Mouse (Mus musculus) cerebellum, postnatal 36 days (tissue): ENCODE measurements around the gene Dcaf11.

Experiments used
- DNase-seq, 2 experiments: peaks; one replicate each; pipeline ENCODE4 v3.0.0; 2021 to 2022; ENCODE audit warnings: mixed read lengths in 2 of 2

Gene Dcaf11

DNA sequence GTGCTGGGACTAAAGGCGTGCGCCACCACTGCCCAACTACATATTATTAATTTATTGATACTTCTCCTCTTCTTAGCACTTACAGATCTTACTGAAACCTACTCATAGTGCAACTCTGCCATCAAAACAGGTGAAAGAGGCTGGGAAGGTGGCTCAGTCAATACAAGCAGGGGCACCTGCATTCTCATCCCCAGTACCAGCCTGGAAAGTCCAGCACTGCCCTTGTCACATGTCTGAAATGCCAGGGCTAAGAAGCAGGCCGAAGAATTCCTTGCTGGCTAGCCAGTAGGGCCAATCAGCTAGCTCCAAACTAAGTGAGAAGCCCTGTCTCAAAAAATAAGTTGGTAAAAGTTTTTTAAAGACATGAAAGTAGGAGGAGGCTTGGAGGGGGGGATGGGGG lies 2.2 kb upstream of the Dcaf11 start:
- DNase-seq = no peak

DNA sequence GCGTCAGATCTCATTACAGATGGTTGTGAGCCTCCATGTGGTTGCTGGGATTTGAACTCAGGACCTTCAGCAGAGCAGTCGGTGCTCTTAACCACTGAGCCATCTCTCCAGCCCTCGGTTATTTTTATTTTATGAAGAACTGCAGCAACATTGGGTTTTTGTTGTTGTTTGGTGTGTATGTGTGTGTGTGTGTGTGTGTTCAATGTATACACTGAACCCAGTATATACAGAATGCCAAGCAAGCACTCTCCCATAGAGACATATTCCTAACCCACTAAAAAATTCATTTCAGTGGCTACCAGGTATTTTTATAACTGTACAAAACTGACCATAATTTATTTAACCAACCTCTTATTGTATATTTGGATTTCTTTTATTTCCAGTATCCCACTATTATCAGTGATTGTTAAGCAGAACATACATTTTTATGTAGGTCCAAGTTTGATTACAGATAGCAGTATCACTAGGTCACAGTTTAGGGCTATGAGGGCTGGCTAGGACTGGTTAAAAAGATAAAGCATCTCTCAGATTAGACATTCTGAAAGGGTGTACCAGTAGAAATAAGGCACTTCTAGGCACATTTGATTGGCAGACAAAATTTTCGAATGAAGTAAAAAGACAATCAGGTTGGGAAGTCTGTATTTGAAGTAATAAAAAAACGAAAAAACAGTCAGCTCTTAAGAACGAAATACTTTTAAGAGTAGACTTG lies 912 bp upstream of the Dcaf11 start:
- no peak for DNase-seq

DNA sequence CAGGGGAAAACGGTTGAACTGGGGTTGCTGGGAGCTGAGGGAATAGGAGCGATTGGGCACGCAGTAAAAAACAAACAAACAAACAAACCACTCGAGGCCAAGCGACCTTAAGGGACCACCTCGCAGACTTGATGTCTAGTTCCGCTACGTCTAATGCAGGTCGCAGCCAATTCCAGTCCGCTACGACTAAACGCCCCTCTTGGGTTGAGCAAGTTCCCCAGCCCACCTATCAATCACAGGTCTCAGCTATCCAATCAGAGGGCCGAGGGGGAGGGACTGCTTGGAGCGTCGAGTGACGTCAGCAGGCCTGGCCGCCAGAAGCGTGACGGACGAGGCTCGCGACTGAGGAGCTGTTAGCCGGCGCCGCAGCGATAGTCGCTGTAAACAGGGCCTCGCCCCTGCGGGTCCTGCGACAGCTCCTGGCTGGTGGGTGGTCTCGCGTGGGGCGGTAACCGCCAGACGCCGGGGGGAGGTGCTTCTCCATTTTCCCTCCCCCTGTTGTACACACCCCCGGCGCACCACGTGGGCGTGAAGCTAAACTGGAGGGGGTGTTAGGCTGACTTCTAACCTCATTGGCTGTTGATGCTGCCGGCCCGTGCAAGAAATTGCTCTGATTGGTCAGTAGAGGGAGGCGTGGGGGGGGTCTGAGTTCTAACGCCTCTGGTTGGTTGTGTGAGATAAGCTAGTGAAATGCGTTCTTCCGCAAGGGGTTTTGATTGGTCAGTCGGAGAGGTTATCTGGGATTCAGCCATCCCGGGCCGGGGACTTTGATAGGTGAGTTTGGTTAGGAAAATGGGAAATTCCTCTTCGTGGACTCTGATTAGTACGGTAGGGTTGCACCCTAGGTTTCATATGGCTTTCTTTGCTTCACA lies 632 bp downstream of the Dcaf11 start, which contains the start of gene A730061H03Rik:
Gene A730061H03Rik, minus strand, starts transcription at position 205 of the 872 bp plus-strand sequence.
- DNase-seq = peak; percentile 98

DNA sequence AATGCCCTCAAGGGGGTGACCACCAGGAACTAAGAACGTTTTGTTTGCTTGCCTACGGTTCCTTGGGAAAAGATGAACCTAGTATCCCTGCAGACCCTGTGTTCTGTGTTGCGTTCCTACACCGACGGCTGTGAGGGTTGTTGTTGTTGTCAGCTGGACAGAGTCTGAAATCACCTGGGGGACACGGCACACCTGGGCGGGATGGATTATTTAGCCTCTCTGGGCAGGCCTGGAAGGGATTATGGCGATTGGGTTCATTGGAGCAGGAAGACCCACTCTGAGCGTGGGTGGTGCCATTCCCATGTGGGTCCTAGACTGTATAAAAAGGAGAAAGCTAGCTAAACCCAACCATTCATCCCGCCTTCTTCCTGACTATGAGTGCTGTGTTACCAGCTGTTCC lies 2.1 kb downstream of the Dcaf11 start:
- DNase-seq = no peak

DNA sequence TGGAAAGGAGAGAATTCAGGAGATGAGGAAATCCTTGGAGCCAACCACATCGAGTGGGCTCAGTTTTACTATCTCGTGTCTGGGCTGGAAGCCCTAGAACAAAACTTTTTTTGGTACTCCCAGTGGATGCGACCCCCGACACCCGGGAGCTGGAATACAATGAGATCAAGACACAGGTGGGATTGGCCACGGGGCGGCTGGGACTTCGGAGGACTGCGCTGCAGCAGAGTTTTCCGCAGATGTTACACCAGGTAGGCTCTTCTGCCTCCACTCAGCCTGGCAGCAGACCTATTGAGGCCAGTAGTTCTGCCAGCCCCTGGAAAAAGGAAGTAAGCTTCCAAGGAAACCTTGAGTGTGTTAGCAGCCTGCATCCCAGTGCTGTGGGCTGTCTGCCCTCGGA lies 3.4 kb downstream of the Dcaf11 start:
- no peak for DNase-seq

DNA sequence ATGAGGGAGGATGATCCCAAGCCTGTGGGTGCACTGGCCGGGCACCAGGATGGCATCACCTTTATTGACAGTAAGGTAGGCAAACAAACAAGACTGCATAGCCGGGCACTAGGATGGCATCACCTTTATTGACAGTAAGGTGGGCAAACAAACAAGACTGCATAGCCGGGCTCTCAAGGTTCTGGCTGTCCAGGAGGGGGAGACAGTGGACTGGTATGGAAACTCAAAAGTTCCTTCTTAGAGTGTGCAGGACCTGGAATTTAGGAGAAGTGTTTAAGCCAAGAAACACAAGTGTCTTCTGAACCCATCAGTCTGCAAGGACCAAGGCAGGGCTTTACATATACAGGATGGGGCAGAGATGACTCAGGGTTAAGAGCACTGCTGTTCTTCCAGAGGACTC lies 5.9 kb downstream of the Dcaf11 start:
- no peak for DNase-seq

DNA sequence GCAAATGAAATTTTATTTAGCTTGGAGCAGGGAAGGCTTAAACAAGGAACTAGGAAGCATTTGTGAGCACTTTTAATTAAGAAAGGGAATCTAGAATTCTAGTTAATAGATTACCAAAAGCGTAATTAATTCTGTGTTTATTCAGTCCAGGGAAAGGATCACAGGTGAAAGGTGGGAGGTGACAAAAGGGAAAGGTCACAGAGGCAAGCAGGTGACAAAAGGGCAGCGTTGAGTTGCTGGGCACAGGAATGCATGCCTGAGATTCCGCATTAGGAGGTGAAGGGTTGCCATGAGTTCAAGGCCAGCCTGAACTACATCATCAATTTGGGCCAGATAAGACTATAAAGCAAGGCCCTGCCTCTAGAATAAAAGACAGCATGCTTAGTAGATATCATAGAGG lies 7.7 kb downstream of the Dcaf11 start:
- no peak for DNase-seq

DNA sequence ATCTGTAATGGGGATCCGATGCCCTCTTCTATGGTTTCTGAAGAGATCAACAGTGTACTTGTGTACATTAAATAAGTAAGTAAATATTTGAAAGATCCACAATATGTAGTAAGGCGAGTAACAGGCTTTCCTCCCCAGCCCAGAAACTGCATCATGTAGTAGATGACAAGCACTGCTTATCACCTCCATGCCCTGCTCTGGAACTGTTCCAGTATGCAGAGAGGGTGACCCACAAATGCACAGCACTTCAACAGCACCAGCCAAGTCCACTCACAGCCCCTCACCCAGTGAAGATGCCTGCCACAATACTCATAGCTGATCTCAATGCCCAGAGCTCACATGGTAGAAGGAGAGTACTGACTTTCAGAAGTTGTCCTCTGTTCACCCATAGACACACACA lies 10.8 kb downstream of the Dcaf11 start:
- no peak for DNase-seq

DNA sequence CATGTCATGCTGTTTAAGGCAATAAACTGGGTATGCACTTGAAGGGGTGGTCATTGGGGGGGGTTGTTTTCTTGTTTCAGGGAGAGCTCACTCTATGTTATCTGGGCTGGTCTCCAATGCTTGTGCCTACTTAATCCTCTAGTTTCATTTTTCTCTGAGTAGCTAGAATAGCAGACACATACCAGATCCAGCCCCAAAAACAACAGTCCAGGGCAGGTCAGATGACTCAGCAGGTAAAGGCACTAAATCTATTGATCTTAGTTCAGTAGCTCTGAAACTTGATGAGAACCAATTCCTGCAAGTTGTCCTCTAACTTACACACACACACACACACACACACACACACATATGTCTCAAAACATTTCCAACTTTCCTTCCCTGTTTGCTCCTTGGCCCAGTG lies 12.0 kb downstream of the Dcaf11 start:
- no peak for DNase-seq

DNA sequence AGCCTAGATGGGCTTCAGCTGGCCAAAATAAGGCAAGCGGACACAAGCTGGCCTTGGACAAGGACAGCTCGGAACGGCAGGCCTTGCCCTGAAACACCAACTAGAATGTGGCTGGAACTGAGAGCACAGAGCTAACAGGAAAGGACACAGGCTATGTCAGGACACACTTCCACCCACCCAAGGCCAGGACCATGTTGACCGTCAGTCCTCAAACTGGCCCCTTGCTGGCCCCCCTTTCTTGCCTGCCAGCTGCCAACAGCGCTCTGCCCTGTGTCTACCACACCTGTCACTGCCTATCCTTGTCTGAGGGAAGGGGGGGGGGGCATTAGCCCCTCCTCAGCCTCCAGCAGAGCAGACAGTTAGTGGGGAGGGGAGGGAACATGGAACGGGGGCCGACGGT lies 15.5 kb downstream of the Dcaf11 start, which contains the start of gene Fitm1:
Gene Fitm1, plus strand, starts transcription at position 316 of the 400 bp plus-strand sequence.
- no peak for DNase-seq

DNA sequence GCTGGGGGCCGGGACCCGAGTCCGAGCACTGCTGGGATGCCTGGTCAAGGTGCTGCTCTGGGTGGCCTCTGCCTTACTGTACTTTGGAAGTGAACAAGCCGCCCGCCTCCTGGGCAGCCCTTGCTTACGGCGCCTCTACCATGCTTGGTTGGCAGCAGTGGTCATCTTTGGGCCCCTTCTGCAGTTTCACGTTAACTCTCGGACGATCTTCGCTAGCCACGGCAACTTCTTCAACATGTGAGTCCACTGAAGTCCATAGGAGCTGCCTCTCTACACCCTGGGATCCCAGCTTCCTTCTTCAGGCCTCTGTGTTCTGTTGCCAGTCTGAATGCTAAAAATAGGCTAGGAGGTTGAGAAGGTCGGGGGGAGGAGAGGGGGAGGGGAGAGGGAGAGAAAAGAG lies 15.9 kb downstream of the Dcaf11 start:
- DNase-seq = no peak

DNA sequence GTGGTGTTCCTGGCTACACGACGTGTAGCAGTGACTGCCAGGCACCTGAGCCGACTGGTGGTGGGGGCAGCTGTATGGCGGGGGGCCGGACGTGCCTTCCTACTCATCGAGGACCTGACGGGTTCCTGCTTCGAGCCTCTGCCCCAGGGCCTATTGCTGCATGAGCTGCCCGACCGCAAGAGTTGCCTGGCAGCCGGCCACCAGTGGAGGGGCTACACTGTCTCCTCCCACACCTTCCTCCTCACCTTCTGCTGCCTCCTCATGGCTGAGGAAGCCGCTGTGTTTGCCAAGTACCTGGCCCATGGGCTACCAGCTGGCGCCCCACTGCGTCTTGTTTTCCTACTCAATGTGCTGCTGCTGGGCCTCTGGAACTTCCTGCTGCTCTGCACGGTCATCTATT lies 16.6 kb downstream of the Dcaf11 start:
- no peak for DNase-seq

DNA sequence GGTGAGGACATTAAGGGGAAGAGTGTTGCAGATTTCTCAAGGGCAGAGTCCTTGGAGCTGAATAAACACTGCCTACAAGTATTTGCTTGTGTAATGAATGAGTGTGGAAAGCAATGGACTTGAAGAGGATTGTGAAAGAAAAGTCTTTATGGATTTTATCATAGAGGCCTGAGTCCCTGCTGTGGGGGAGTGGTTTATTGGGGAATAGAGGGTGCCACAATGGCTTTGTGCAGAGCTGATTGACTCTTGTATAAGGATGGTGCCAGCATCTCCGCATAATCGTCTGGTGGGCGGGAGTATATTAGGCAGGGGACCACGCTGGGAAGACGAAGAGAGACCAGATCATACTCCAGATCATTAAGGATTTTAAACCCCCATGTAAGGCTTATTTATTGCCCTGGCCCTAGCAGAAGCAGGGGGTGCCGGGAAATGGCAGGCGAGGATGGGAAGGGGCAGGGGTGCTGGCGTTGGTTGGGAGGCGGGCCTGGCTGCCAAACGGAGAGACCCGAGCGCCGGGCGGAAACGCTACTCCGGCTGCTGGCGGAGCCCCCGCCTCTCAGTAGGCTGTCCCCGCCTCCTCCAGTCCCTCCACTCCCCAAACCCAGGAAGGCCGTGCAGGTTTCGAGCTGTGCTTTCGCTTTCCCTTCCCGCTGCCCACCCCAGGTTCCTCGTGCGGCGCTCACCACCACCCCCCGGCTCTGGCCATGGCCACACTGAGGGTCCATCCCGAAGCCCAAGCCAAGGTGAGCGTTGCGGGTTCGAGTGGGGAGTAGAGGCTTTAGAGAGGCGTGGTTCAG lies 18.3 kb downstream of the Dcaf11 start, which contains the start of gene Psme1:
Gene Psme1, plus strand, starts transcription at position 253 of the 797 bp plus-strand sequence.
- peak; percentile 49 to 62 for DNase-seq

DNA sequence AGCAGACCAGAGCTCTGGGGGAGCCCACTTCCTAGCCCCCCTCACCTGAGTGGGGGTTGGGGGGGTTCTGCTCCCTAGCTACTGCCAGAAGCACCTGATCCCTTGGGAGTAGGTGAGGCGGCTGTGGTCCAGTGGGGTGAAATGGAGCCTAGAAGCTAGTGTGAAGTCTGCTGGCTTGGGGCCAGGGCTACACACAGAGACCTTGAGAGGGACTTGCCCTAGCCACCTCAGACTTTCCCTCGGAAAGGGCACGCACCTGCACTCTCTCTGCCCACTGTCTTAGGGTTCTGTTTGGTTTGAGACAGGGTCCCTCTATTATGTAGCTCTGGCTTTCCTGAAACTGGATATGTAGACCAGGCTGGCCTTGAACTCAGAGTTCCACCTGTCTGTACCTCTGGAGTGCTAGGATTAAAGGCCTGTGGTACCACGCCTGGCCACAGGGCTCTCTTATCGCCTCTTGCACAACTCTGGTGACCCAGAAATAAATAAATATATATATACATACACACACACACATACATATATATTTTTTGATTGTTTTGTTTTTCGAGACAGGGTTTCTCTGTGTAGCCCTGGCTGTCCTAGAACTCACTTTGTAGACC lies 19.0 kb downstream of the Dcaf11 start:
- DNase-seq = peak in 1 of 2 experiments; percentile 52

DNA sequence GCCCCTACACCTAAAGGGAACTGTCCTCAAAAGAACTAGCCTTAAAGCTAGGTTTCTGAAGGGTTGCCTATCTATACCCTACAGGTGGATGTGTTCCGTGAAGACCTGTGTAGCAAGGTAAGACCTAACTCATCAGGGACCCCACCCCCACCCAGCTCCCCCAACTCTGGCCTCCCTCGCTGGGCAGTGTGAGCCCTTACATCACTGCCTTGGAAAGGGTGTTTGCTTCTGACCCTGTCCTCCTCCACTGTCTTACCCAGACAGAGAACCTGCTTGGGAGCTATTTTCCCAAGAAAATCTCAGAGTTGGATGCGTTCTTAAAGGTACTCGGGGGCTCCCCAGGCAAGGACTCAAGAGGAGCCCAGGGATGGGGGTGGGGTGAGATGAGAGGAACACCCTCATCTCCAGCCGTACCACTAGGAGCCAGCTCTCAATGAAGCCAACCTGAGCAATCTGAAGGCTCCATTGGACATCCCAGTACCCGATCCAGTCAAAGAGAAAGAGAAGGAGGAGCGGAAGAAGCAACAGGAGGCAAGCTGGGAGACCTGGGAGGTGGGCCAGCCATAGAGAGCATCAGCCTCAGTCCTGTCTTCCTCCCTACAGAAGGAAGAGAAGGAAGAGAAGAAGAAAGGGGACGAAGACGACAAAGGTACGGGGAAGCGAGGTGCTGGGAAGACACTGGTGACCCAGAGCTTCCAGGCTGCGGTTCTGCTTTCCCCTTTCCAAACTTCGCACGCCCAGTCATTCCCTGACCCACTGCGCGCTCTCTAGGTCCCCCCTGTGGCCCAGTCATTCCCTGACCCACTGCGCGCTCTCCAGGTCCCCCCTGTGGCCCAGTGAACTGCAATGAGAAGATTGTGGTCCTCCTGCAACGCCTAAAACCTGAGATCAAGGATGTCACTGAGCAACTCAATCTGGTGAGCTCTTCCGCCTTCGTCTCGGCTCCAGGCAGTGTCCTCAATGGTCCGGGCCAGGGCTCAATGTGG lies 20.0 kb downstream of the Dcaf11 start:
- no peak for DNase-seq

DNA sequence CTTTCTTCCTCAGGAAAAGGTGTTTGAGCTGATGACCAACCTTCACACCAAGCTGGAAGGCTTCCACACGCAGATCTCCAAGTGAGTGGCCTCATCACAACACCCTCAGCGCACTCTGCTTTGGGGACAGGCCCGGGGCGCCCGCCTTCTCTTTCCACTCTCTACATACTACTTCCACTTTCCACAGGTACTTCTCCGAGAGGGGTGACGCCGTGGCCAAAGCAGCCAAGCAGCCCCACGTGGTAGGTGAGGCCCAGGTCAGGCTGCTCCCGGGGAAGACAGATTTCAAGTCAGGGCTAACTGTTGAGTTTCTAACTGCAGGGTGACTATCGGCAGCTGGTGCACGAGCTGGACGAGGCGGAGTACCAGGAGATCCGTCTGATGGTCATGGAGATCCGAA lies 20.9 kb downstream of the Dcaf11 start:
- no peak for DNase-seq

DNA sequence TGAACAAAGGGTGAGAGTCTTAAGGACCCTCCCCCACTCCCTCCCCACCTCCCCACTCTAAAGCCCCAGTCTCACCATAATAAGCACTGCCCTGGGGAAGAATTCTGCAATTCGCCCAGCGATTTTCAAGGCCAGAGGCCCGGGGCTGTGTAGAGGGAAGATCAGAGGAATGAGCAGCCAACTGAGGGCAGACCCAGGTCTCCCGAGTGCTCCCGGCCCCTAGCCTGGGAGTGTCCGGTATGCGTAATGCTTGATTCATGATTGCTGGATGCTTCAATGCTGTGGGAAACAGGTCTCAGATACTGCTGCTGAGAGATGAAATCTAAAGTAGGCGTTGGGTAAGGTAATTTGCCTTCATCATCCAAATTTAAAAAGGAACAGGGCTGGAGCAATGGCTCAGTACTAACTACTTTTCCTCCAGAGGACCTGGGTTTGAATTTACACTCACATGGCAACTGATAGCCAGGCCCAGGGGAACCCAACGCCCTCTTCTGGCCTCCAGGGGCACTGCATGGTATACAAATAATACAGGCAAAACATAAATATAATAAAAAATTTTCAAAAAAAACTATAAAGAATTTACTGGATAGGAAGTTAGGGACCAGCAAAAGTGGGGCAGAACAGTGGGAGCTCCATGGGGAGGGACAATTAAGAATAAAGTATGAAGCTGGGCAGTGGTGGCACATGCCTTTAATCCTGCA lies 22.3 kb downstream of the Dcaf11 start:
- no peak for DNase-seq

DNA sequence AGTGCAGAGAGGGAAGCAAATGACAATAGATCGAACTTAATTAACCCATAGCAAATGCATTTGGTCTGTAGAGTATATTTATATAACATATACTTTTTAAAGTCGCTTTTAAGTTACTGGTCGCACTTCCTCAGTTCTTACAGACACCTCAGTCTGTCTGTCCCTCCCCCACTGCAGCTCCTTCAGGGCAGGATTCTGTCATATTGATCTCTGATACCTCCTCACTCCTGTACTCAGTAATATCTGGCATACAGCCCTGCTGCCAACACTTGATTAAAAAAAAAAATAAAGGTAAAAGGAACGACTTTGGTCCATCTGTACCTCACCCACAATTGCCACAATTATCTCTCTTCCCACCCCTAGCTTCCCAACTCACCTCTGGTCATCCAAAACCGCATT lies 24.5 kb downstream of the Dcaf11 start:
- no peak for DNase-seq

DNA sequence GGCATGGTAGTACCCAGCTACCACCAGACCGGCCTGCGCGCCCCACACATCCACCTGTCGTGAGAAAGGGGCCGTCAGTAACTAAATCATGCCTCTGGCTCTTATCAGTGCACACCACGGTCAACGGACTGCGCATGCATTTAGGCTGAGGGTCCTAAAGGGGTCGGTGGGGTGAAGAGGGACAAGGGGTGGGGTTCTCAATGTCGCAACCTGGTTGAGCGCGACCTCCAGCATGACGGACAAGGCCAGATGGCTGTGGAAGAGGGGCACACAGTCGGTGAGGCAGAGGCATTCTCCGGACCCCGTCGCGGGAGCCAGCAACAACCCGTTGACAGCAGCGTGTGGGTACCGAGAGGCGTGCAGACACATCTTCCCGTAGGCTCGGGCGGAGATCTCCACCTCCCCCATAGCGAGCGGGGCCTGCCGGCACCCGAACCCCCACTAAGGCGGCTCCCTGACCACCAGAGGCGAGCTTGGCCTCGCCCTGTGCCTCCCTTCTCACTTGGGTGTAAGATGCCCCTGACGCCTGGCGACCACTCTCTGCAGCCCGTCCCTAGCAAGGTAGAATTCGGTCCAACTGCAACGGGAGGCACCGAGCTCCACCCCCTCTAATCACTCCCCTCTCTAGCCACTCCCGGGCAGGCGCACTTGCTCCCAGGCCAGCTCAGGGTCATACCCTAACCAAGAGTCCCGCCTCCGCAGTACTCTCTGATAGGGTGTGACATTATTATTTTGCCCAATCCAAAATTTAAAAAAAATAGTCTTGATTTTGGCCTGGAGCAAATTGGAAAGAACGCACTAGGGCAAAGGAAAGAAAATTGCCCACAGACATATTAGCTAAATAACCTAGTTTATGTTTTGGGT lies 25.1 kb downstream of the Dcaf11 start, which contains the start of gene Emc9:
Gene Emc9, minus strand, starts transcription at position 601 of the 864 bp plus-strand sequence.
- peak; percentile 76 to 78 for DNase-seq

DNA sequence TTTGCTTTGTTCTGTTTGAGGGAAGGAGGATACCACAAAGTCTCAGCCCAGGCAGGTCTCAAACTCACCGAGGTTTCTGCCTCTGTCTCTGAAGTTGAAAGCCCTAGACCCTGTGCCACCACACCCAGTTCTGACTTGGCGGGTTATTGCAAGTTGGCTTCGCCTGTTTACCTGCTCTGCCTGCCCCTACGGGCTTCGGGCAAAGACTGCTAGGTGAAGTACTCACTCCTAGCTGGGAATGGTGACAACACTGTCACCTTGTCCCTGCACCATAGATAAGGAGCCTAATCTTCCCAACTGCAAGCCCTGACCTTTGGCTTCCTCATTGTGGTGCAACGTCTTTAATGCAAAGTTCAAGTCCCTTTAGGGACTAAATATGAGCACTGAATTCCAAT lies 25.8 kb downstream of the Dcaf11 start:
- DNase-seq = no peak
